Mouse (Mus musculus): ENCODE results near the gene Clic3. TPM values are rescaled to one million over a fixed set of nuclear protein-coding genes. Genes with fewer than 3 reads are reported as not detected.
A peak's percentile ranks its signal among the peaks of the same experiment; 100 is the strongest.

The Clic3 gene
- polyA plus RNA-seq, 1 experiment from 2014 or later: 20.0 TPM

DNA sequence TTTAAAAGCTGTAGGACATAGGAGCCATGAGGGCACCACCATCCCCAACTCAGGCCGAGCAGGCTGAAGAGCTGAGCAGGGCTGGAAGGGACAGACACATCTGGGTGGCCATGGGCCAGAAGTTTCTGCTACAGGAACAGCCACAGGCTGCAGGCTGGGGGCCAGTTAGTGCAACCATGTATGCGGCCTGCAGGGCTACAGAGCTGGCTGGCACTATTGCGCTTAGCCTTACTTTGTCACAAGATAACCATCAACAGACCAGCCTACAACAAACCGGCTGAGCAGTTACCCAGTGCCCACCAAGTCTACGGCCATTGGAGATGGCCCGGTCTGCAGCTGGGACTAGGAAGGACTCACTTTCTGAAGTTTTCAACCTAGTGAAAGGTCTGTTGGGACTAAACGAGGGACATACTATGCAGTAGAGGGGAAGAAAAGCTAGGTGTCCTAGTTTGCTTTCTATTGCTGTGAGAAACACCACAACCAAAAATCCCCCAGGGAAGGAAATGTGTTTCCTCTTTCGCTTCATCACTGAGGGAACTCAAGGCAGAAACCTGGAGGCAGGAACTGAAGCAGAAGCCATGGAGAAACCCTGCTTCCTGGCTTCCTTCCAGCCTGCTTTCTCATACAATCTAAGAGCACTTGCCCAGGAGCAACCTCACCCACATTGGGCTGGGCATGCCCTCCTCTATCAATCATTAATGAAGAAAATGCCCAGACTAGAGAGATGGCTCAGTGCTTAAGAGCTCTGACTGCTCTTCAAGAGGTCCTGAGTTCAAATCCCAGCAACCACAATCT is 5.6 kb upstream of the Clic3 start:
- Histone ChIP-seq H3K4me1 (ENCODE audit: insufficient read depth) (no peaks in the 10 kb centered on the region), H3K36me3 (ENCODE audit: insufficient read depth) (no peaks in the 10 kb centered on the region), H3K9me3 (ENCODE audit: low read depth, low read length) (no peaks in the 10 kb centered on the region), H3K4me2 (no peak overlapping the region), H3K27ac (ENCODE audit: low read depth) (no peak overlapping the region), H3K4me3 (ENCODE audit: low read depth, low read length) (no peak overlapping the region), H3K9ac (no peak overlapping the region), H3K27me3 (ENCODE audit: insufficient read depth, low read length) (no peaks in the 10 kb centered on the region)
- no peak for DNase-seq
- WGBS: 74% methylated on average over 8 of the region's 8 CpGs
- ATAC-seq (ENCODE audit: insufficient read depth): no peak
- no peak for TF ChIP-seq CTCF (IDR thresholded peaks at IDR 0.05; ENCODE audit: low read depth)

- Histone ChIP-seq H3K27me3 (ENCODE audit: insufficient read depth, low read length) (no peaks in the 10 kb centered on the region), H3K27ac (ENCODE audit: low read depth) (no peak overlapping the region), H3K4me2 (no peak overlapping the region), H3K9me3 (ENCODE audit: low read depth, low read length) (no peaks in the 10 kb centered on the region), H3K9ac (no peak overlapping the region), H3K4me3 (ENCODE audit: low read depth, low read length) (no peak overlapping the region), H3K36me3 (ENCODE audit: insufficient read depth) (no peaks in the 10 kb centered on the region), H3K4me1 (ENCODE audit: insufficient read depth) (no peaks in the 10 kb centered on the region)
- ATAC-seq (ENCODE audit: insufficient read depth): no peak
- no peak for DNase-seq
- TF ChIP-seq CTCF (IDR thresholded peaks at IDR 0.05; ENCODE audit: low read depth): no peak
- 24% methylated on average over 1 of the region's 1 CpGs for WGBS
These were observed 3.7 kb upstream of the Clic3 start for GRCm38 (mm10) chr2:25452951-25453350.

- Histone ChIP-seq H3K4me2 (peak overlapping the region; percentile 15; the same call in 1 of the 2 replicates), H3K4me1 (ENCODE audit: insufficient read depth) (no peaks in the 10 kb centered on the region; the same call in 1 of the 2 replicates), H3K9ac (no peak overlapping the region), H3K27ac (ENCODE audit: low read depth) (0 out of 2 replicates have a peak overlapping the region, but pooled peaks have one; percentile 8), H3K4me3 (ENCODE audit: low read depth, low read length) (no peak overlapping the region), H3K9me3 (ENCODE audit: low read depth, low read length) (no peaks in the 10 kb centered on the region), H3K36me3 (ENCODE audit: insufficient read depth) (peaks cover 12% of the 10 kb centered on the region; the same call in 1 of the 2 replicates), H3K27me3 (ENCODE audit: insufficient read depth, low read length) (no peaks in the 10 kb centered on the region)
- peak; percentile 22 for DNase-seq
- WGBS: 74% methylated on average over 9 of the region's 9 CpGs
- no peak for TF ChIP-seq CTCF (IDR thresholded peaks at IDR 0.05; ENCODE audit: low read depth)
- no peak for ATAC-seq (ENCODE audit: insufficient read depth)
These were observed 621 bp downstream of the Clic3 start for GRCm38 (mm10) chr2:25457022-25457896.

GRCm38 (mm10) chr2:25458911-25459310 is 2.3 kb downstream of the Clic3 start:
- Histone ChIP-seq H3K27ac (ENCODE audit: low read depth) (no peak overlapping the region), H3K4me3 (ENCODE audit: low read depth, low read length) (no peak overlapping the region), H3K36me3 (ENCODE audit: insufficient read depth) (peaks cover 12% of the 10 kb centered on the region; the same call in 1 of the 2 replicates), H3K9ac (no peak overlapping the region), H3K4me1 (ENCODE audit: insufficient read depth) (no peaks in the 10 kb centered on the region; the same call in 1 of the 2 replicates), H3K4me2 (peak overlapping the region; percentile 10; the same call in 1 of the 2 replicates), H3K27me3 (ENCODE audit: insufficient read depth, low read length) (no peaks in the 10 kb centered on the region), H3K9me3 (ENCODE audit: low read depth, low read length) (no peaks in the 10 kb centered on the region)
- peak; percentile 19; the same call in 1 of the 2 replicates for TF ChIP-seq CTCF (IDR thresholded peaks at IDR 0.05; ENCODE audit: low read depth)
- ATAC-seq (ENCODE audit: insufficient read depth) (no peak), DNase-seq (peak; percentile 55)
- WGBS: 71% methylated on average over 5 of the region's 5 CpGs

GRCm38 (mm10) chr2:25460135-25460534 is 3.5 kb downstream of the Clic3 start:
- peak overlapping the region; percentile 87 for H3K4me2 ChIP-seq
- ATAC-seq (ENCODE audit: insufficient read depth): peak; percentile 1; the same call in 1 of the 2 replicates
- peak overlapping the region; percentile 70 for H3K4me3 ChIP-seq (ENCODE audit: low read depth, low read length)
- TF ChIP-seq CTCF (IDR thresholded peaks at IDR 0.05; ENCODE audit: low read depth): no peak
- WGBS: 26% methylated on average over 5 of the region's 5 CpGs
- peak overlapping the region; percentile 70 for H3K9ac ChIP-seq
- DNase-seq: peak; percentile 36
- peaks cover 12% of the 10 kb centered on the region; the same call in 1 of the 2 replicates for H3K36me3 ChIP-seq (ENCODE audit: insufficient read depth)
- no peaks in the 10 kb centered on the region for H3K9me3 ChIP-seq (ENCODE audit: low read depth, low read length)
- H3K4me1 ChIP-seq (ENCODE audit: insufficient read depth): no peaks in the 10 kb centered on the region; the same call in 1 of the 2 replicates
- no peaks in the 10 kb centered on the region for H3K27me3 ChIP-seq (ENCODE audit: insufficient read depth, low read length)
- H3K27ac ChIP-seq (ENCODE audit: low read depth): peak overlapping the region; percentile 88; the same call in 1 of the 2 replicates

DNA sequence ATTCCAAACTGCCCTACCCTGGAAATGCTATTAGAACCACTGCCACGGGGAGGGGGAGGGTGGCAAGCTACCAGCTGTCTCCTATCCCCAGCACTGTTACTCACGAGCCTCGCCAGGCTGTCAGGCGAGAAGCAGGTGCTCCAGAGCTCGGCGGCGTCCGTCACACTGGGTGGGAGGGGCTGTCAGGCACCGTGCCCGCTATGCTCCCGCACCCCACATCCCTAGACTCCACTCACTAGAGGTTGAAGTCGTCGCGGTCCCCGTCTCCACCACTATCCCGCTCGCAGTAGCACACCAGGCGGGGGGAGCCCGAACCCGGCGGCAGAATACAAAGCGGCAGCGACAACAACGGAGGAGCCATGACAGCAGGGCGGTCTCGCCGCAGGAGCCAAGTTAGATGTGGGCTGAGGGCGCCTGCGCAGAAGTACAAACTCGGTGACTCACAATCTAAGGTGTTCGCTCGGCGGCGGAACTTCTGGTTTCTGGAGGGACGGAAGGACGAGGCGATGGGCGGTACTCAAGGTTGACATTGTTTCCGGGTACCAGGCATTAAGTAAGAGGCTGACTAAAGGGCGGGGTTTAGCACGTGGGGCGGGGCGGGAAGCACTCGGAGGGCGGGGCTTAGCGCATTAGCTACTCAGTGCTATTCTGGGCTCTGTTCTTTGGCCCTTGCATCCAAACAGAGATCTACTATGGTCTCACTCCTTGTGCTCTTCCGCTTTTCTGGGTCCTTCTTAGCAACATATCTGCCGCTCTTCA is 4.1 kb downstream of the Clic3 start, which contains the start of gene Paxx:
Paxx (minus strand) TSS at position 544 of the 759 bp plus-strand sequence.
- Histone ChIP-seq H3K4me2 (peak within 1 kb of the TSS; percentile 87), H3K27me3 (ENCODE audit: insufficient read depth, low read length) (no peaks in the 10 kb centered on the region), H3K36me3 (ENCODE audit: insufficient read depth) (peaks cover 12% of the 10 kb centered on the region; the same call in 1 of the 2 replicates), H3K27ac (ENCODE audit: low read depth) (peak within 1 kb of the TSS; percentile 88), H3K9me3 (ENCODE audit: low read depth, low read length) (no peaks in the 10 kb centered on the region), H3K4me3 (ENCODE audit: low read depth, low read length) (peak within 1 kb of the TSS; percentile 70), H3K9ac (peak within 1 kb of the TSS; percentile 70), H3K4me1 (ENCODE audit: insufficient read depth) (no peaks in the 10 kb centered on the region; the same call in 1 of the 2 replicates)
- WGBS: under 1% methylated on average over 48 of the region's 48 CpGs
- ATAC-seq (ENCODE audit: insufficient read depth) (peak; percentile 88), DNase-seq (peak; percentile 95)
- no peak for TF ChIP-seq CTCF (IDR thresholded peaks at IDR 0.05; ENCODE audit: low read depth)

Data from lung, embryonic 14.5 days (tissue).